Mouse (Mus musculus) kidney, adult 2 months (tissue): Measurements from ENCODE around the gene Ptges. TPM values are rescaled to one million over a fixed set of nuclear protein-coding genes. Genes with fewer than 3 reads are reported as not detected.

Source experiments
- DNase-seq: peaks from one replicate; pipeline ENCODE4 v3.0.0; 2021
- H3K27ac ChIP-seq: fragments of 200-500 bp; 2 replicates; pipeline ENCODE4 v1.5.1; 2012; ENCODE audit warnings: low read depth, low read length, control low read depth, inconsistent platforms; ENCODE audit not compliant: insufficient read depth
- H3K27me3 ChIP-seq: fragments of 200-500 bp; replicated peaks from 2 replicates; pipeline ENCODE4 v1.6.1; 2012; ENCODE audit warnings: mild to moderate bottlenecking, moderate library complexity, low read length, inconsistent platforms; ENCODE audit not compliant: control insufficient read depth, insufficient read depth
- H3K36me3 ChIP-seq: fragments of 200-500 bp; 2 replicates; pipeline ENCODE4 v1.6.1; 2012; ENCODE audit warnings: mild to moderate bottlenecking, moderate library complexity, low read length, inconsistent platforms; ENCODE audit not compliant: control insufficient read depth, insufficient read depth
- H3K4me1 ChIP-seq: fragments of 200-500 bp; 2 replicates; pipeline ENCODE4 v1.6.1; 2011; ENCODE audit warnings: low read length; ENCODE audit not compliant: control insufficient read depth, insufficient read depth
- H3K4me3 ChIP-seq: fragments of 200-500 bp; 2 replicates; pipeline ENCODE4 v1.5.1; 2011; ENCODE audit warnings: mild to moderate bottlenecking, low read depth, low read length, control low read depth; ENCODE audit not compliant: insufficient read depth
- CTCF ChIP-seq: fragments of 200-500 bp; conservative IDR thresholded peaks from 2 replicates; pipeline ENCODE4 v1.5.1; 2011; ENCODE audit warnings: low read depth, mild to moderate bottlenecking, control low read depth, low read length, moderate library complexity, mixed read lengths; ENCODE audit not compliant: insufficient read depth, insufficient read length
- POLR2A ChIP-seq: fragments of 200-500 bp; IDR thresholded peaks from one replicate; pipeline ENCODE4 v1.6.1; 2011; ENCODE audit warnings: low read depth, low read length, control low read depth
- WGBS: fragments of 180-500 bp; shearing (Covaris S2); methylation state at CpG from one replicate; pipeline ENCODE4 v1.1.7; 2018; 5-methylcytosine and 5-hydroxymethylcytosine counted together
- polyA plus RNA-seq: library from polyadenylated mRNA; depleted of rRNA; stranded (reverse); fragments of >200 nt; gene quantifications from 2 replicates; pipeline ENCODE4 v1.2.3, GENCODE M21; 2012

Ptges gene
- polyA plus RNA-seq, 1 experiment: 36.3 TPM

GRCm38 (mm10) chr2:30864968-30865381 is 64.7 kb downstream of the Ptges start:
- DNase-seq: peak; percentile 4
- Histone ChIP-seq H3K4me3 (no peak overlapping the region), H3K4me1 (0 out of 2 replicates have a peak, but pooled peaks cover 3% of the 10 kb centered on the region), H3K27me3 (no peaks in the 10 kb centered on the region), H3K36me3 (no peaks in the 10 kb centered on the region), H3K27ac (no peak overlapping the region)
- no peak for TF ChIP-seq CTCF
- TF ChIP-seq POLR2A: no peak
- 19% methylated on average over 35 of the region's 35 CpGs for WGBS

DNA sequence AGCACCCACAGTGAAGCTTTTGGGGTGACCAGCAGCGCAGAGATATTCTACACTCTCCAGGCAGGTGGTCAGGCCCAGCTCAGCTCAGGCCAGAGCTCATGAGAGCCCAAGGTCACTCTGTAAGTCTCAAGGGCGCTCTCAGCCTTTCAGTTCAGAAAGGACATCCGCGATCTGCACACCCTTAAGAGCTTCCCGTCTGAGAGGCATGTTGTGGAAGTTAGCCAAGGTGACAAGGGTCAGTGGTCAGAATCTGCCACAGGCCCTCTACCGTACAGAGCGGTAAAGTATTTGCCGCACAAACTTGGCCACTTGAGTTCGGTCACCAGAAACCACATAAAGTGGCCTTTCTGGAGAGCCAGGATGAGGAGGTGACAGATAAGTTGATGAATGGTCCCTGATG is 66.1 kb downstream of the Ptges start:
- Histone ChIP-seq H3K36me3 (no peaks in the 10 kb centered on the region), H3K27ac (no peak overlapping the region), H3K4me1 (0 out of 2 replicates have a peak, but pooled peaks cover 3% of the 10 kb centered on the region), H3K27me3 (no peaks in the 10 kb centered on the region), H3K4me3 (no peak overlapping the region)
- DNase-seq: peak; percentile 76
- TF ChIP-seq POLR2A (no peak), CTCF (no peak)
- WGBS: 24% methylated on average over 9 of the region's 9 CpGs

GRCm38 (mm10) chr2:30862081-30862480 is 67.6 kb downstream of the Ptges start:
- no peak for DNase-seq
- 0 out of 2 replicates have a peak, but pooled peaks cover 3% of the 10 kb centered on the region for H3K4me1 ChIP-seq
- no peak overlapping the region for H3K27ac ChIP-seq
- WGBS: 68% methylated on average over 4 of the region's 4 CpGs
- no peak overlapping the region for H3K4me3 ChIP-seq
- no peaks in the 10 kb centered on the region for H3K27me3 ChIP-seq
- H3K36me3 ChIP-seq: no peaks in the 10 kb centered on the region
- TF ChIP-seq CTCF: no peak
- TF ChIP-seq POLR2A: no peak

DNA sequence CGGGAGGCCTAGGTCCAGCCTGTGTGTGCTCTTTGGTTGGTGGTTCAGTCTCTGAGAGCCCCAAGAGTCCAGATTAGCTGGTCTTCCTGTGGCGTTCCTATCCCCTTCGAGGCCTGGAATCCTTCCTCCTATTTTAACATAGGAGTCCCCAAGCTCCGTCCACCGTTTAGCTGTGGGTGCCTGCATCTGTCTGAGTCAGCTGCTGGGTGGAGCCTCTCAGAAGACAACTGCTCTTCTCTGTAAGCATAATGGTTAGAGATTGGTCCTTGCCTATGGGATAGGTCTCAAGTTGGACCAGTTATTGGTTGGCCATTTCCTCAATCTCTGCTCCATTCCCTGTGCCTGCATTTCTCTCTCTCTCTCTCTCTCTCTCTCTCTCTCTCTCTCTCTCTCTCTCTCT is 69.9 kb downstream of the Ptges start:
- no peak for DNase-seq
- 84% methylated on average over 5 of the region's 5 CpGs for WGBS
- H3K36me3 ChIP-seq: no peaks in the 10 kb centered on the region
- 0 out of 2 replicates have a peak, but pooled peaks cover 3% of the 10 kb centered on the region for H3K4me1 ChIP-seq
- H3K4me3 ChIP-seq: no peak overlapping the region
- H3K27ac ChIP-seq: no peak overlapping the region
- no peaks in the 10 kb centered on the region for H3K27me3 ChIP-seq
- TF ChIP-seq CTCF (no peak), POLR2A (no peak)

DNA sequence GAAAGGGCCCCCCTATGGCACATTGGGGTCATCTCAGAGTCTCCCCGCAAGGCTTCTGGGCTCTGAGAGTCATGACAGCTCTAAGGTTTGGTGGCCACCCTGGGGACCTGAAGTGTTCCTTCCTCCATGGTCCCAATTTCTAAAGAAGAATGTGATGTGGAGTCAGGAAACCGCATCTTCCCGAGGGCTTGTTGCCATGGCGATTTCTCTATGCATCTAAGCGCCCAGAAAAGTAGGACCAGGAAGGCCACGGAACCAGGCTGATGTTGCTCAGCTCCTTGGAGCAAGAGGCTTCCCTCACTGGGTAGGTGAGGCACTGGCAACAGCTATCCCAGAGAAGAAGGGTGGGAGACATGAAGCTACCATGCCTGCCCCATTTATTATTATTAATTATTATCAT is 72.6 kb downstream of the Ptges start:
- TF ChIP-seq POLR2A (no peak), CTCF (no peak)
- H3K27ac ChIP-seq: no peak overlapping the region
- WGBS: 83% methylated on average over 6 of the region's 6 CpGs
- H3K4me1 ChIP-seq: no peaks in the 10 kb centered on the region
- no peaks in the 10 kb centered on the region for H3K27me3 ChIP-seq
- no peak for DNase-seq
- no peak overlapping the region for H3K4me3 ChIP-seq
- H3K36me3 ChIP-seq: no peaks in the 10 kb centered on the region

- DNase-seq: no peak
- H3K4me3 ChIP-seq: no peak overlapping the region
- TF ChIP-seq POLR2A (no peak), CTCF (no peak)
- 29% methylated on average over 20 of the region's 20 CpGs for WGBS
- H3K27me3 ChIP-seq: no peaks in the 10 kb centered on the region
- no peak overlapping the region for H3K27ac ChIP-seq
- no peaks in the 10 kb centered on the region for H3K36me3 ChIP-seq
- no peaks in the 10 kb centered on the region for H3K4me1 ChIP-seq
Observed at GRCm38 (mm10) chr2:30852771-30853313, 76.8 kb downstream of the Ptges start.

DNA sequence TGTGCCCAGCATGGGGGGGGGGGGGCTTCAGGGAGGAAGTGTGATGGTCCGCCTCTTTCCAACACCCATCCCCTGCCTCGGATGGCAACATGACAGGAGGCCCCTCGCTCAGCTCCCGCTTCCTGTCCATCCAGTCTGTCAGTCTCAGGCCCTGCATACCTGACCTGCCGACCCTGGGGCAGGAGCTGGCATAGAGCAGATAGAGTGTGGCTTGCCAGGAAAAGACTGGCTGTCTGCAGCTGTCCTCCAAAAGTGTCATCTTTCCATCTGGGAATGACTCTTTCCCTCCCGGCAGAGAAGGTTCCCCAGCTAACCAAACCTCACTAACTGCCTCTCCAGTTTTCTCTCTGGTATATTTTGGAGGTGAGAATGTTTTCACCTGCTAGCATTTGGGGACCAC is 79.1 kb downstream of the Ptges start:
- Histone ChIP-seq H3K27ac (no peak overlapping the region), H3K27me3 (no peaks in the 10 kb centered on the region), H3K36me3 (no peaks in the 10 kb centered on the region), H3K4me1 (no peaks in the 10 kb centered on the region), H3K4me3 (no peak overlapping the region)
- no peak for DNase-seq
- TF ChIP-seq POLR2A (no peak), CTCF (no peak)
- 40% methylated on average over 6 of the region's 6 CpGs for WGBS
